Mouse (Mus musculus) thymus, adult 2 months (tissue): Measurements from ENCODE around the gene Tnnt2.

ENCODE experiments used
- CTCF ChIP-seq: fragments of 200-500 bp; IDR thresholded peaks from 2 replicates; pipeline ENCODE4 v1.5.1; 2012; ENCODE audit warnings: mild to moderate bottlenecking, control low read depth, low read length, moderate library complexity, borderline replicate concordance; ENCODE audit not compliant: control insufficient read depth, poor library complexity, insufficient read depth; ENCODE audit errors: extremely low read depth
- POLR2A ChIP-seq: fragments of 200-500 bp; IDR thresholded peaks from 2 replicates; pipeline ENCODE4 v1.6.1; 2012; ENCODE audit warnings: mild to moderate bottlenecking, low read length, control low read depth, moderate library complexity; ENCODE audit not compliant: control insufficient read depth, poor library complexity, insufficient read depth; ENCODE audit errors: extremely low read depth

DNA sequence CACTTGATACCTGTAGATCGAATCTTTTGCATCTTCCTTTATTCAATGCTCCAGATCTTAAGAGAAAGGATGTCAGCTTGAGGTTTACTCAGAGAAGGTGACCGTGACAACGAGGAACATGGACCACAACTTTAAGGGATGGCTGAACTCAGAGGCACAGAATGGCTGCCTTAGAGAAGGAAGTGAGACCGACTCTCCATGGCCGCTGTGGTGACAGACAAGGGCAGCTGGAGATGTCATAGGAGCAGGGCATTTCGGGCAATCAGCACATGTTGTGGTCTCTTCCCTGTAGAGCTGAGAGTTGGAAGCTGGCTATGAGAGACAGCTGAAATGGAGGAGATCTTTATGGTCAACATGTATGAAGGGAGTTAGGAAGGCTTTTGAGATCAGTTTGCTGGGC lies 28.7 kb downstream of the Tnnt2 start:
- TF ChIP-seq CTCF (no peak), POLR2A (no peak)
